Mouse (Mus musculus) midbrain, embryonic 13.5 days (tissue): Measurements from ENCODE around the gene Pgk1. TPM values are rescaled to one million over a fixed set of nuclear protein-coding genes. Genes with fewer than 3 reads are reported as not detected.

Experiments used
- polyA plus RNA-seq: library from polyadenylated mRNA; unstranded; fragments of >200 nt; fragmentation: Nextera tagmentation; extraction: Ambion mirVana; gene quantifications from 2 replicates; pipeline ENCODE4 v1.2.1, GENCODE M21; 2015

Pgk1 gene
- polyA plus RNA-seq, 1 experiment from 2014 or later, result 273 TPM

Other genes starting within 250 kb of the Pgk1 start
- gene Magt1, start 175.2 kb upstream of the Pgk1 start, polyA plus RNA-seq, result 25.7 and 26.1 TPM in 2 replicates
- 334 and 374 TPM in 2 replicates for gene Cox7b, start 171.4 kb upstream of the Pgk1 start, polyA plus RNA-seq
- 19.2 and 20.0 TPM in 2 replicates for gene Atp7a, start 159.8 kb upstream of the Pgk1 start, polyA plus RNA-seq
- gene Tlr13, start 43.9 kb upstream of the Pgk1 start, polyA plus RNA-seq, result 0.17 and 0.21 TPM in 2 replicates
- 12.1 and 14.3 TPM in 2 replicates for gene Taf9b, start 34.1 kb downstream of the Pgk1 start, polyA plus RNA-seq
- gene Fnd3c2, start 68.3 kb downstream of the Pgk1 start, polyA plus RNA-seq, result not detected in 2 replicates